Mouse (Mus musculus): ENCODE data around the gene B3gnt9. TPM values are rescaled to one million over a fixed set of nuclear protein-coding genes. Genes with fewer than 3 reads are reported as not detected.

Gene B3gnt9
- polyA plus RNA-seq, 1 experiment from 2014 or later, result 4.1 TPM

DNA sequence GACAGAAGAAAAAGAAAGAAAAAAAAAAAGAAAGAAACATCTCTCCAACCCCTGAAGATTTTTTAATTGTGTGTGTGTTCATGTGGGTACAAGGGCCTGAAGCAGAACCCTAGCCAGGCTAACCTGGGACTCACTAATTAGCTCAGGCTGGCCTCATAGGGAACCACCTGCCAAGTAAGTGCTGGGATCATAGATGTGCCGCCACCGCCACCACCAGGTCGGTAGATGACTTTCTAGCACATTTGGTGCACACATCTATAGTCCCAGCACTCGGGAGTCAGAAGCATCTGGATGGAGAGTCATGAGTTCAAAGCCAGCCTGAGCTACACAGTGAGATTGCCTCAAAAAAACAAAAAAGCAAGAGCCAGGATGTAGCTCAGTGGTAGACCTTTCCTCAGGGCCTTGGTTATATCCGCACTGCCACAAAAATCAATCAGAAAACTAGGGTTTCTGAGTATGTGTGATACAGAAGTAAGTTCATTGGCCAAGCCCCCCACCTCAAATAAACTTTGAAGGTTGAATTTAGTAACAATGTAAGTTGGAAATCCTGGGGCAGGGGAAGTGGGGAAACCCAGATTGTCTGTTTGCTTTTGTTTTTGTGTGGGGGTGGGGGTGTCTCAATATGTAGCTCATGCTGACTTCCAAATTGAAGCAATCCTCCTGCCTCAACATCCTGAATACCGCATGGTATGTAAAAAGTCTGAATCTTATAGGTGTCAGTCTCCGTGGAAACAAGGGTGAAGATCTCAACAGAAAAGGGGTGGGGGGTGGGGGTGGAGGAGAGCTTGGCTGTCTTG lies 2.6 kb upstream of the B3gnt9 start:
- H3K36me3 ChIP-seq (ENCODE audit: control insufficient read depth, insufficient read depth, low read length), result no peaks in the 10 kb centered on the region
- DNase-seq (ENCODE audit: low spot score), result no peak
- H3K9me3 ChIP-seq (replicated peaks; ENCODE audit: control insufficient read depth, low read length), result no peaks in the 10 kb centered on the region
- no peak overlapping the region for H3K9ac ChIP-seq (ENCODE audit: low read length)
- WGBS, result 68% methylated on average over 7 of the region's 7 CpGs
- no peak overlapping the region for H3K27ac ChIP-seq (ENCODE audit: low read depth, low read length)
- no peak overlapping the region for H3K4me3 ChIP-seq (ENCODE audit: low read depth, low read length)
- no peak overlapping the region for H3K4me2 ChIP-seq (ENCODE audit: low read length)
- peaks cover 48% of the 10 kb centered on the region for H3K27me3 ChIP-seq (replicated peaks; ENCODE audit: control insufficient read depth, insufficient read depth, low read length)
- peaks cover 10% of the 10 kb centered on the region; the same call in 1 of the 2 replicates for H3K4me1 ChIP-seq (ENCODE audit: control insufficient read depth, insufficient read depth, low read length)
- ATAC-seq, result no peak

- H3K4me3 ChIP-seq (ENCODE audit: low read depth, low read length), result peak overlapping the region; percentile 52
- peak overlapping the region; percentile 99 for H3K4me2 ChIP-seq (ENCODE audit: low read length)
- DNase-seq (ENCODE audit: low spot score) (peak; percentile 91), ATAC-seq (peak; percentile 86)
- peaks cover 25% of the 10 kb centered on the region for H3K27me3 ChIP-seq (replicated peaks; ENCODE audit: control insufficient read depth, insufficient read depth, low read length)
- no peaks in the 10 kb centered on the region for H3K9me3 ChIP-seq (replicated peaks; ENCODE audit: control insufficient read depth, low read length)
- H3K27ac ChIP-seq (ENCODE audit: low read depth, low read length), result no peak overlapping the region
- under 1% methylated on average over 73 of the region's 74 CpGs for WGBS
- peaks cover 30% of the 10 kb centered on the region for H3K36me3 ChIP-seq (ENCODE audit: control insufficient read depth, insufficient read depth, low read length)
- H3K4me1 ChIP-seq (ENCODE audit: control insufficient read depth, insufficient read depth, low read length), result peaks cover 8% of the 10 kb centered on the region; the same call in 1 of the 2 replicates
- peak overlapping the region; percentile 66 for H3K9ac ChIP-seq (ENCODE audit: low read length)
Measured at GRCm38 (mm10) chr8:105254152-105254965, 594 bp downstream of the B3gnt9 start.

DNA sequence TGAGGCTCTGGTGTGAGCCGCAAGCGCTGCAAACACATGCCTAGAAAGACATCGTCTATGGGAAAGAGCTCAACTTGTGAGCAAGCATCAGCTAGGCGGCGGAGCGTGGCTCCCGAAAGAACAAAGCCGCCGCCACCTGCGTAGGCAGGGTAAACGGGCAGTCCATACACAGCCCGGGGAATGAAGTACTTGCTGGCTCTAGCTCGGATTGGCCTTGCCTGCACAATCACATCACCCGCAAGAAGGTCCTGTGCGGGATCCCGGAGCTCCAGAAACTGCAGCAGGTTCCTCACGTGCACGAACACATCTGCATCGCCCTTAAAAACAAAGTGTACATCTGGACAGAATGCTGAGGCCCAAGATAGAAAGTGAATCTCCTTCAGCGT lies 1.2 kb downstream of the B3gnt9 start:
- peaks cover 5% of the 10 kb centered on the region; the same call in 1 of the 2 replicates for H3K4me1 ChIP-seq (ENCODE audit: control insufficient read depth, insufficient read depth, low read length)
- 35% methylated on average over 20 of the region's 20 CpGs for WGBS
- H3K27ac ChIP-seq (ENCODE audit: low read depth, low read length), result no peak overlapping the region
- peak overlapping the region; percentile 52 for H3K4me3 ChIP-seq (ENCODE audit: low read depth, low read length)
- peaks cover 19% of the 10 kb centered on the region for H3K27me3 ChIP-seq (replicated peaks; ENCODE audit: control insufficient read depth, insufficient read depth, low read length)
- no peak for DNase-seq (ENCODE audit: low spot score)
- peaks cover 36% of the 10 kb centered on the region for H3K36me3 ChIP-seq (ENCODE audit: control insufficient read depth, insufficient read depth, low read length)
- H3K9ac ChIP-seq (ENCODE audit: low read length), result peak overlapping the region; percentile 66; the same call in 1 of the 2 replicates
- peak overlapping the region; percentile 99 for H3K4me2 ChIP-seq (ENCODE audit: low read length)
- H3K9me3 ChIP-seq (replicated peaks; ENCODE audit: control insufficient read depth, low read length), result no peaks in the 10 kb centered on the region
- peak; percentile 51 for ATAC-seq

- Histone ChIP-seq H3K4me1 (ENCODE audit: control insufficient read depth, insufficient read depth, low read length) (peaks cover 5% of the 10 kb centered on the region; the same call in 1 of the 2 replicates), H3K36me3 (ENCODE audit: control insufficient read depth, insufficient read depth, low read length) (peaks cover 45% of the 10 kb centered on the region), H3K9ac (ENCODE audit: low read length) (no peak overlapping the region), H3K27me3 (replicated peaks; ENCODE audit: control insufficient read depth, insufficient read depth, low read length) (peaks cover 11% of the 10 kb centered on the region), H3K4me2 (ENCODE audit: low read length) (no peak overlapping the region), H3K9me3 (replicated peaks; ENCODE audit: control insufficient read depth, low read length) (no peaks in the 10 kb centered on the region), H3K27ac (ENCODE audit: low read depth, low read length) (no peak overlapping the region), H3K4me3 (ENCODE audit: low read depth, low read length) (no peak overlapping the region)
- DNase-seq (ENCODE audit: low spot score) (no peak), ATAC-seq (no peak)
- WGBS, result 90% methylated on average over 10 of the region's 10 CpGs
Measured at GRCm38 (mm10) chr8:105252680-105253537, 2.0 kb downstream of the B3gnt9 start.

GRCm38 (mm10) chr8:105251954-105252353 lies 3.0 kb downstream of the B3gnt9 start:
- H3K4me3 ChIP-seq (ENCODE audit: low read depth, low read length), result no peak overlapping the region
- DNase-seq (ENCODE audit: low spot score), result no peak
- H3K36me3 ChIP-seq (ENCODE audit: control insufficient read depth, insufficient read depth, low read length), result peaks cover 55% of the 10 kb centered on the region
- H3K4me1 ChIP-seq (ENCODE audit: control insufficient read depth, insufficient read depth, low read length), result peaks cover 5% of the 10 kb centered on the region; the same call in 1 of the 2 replicates
- no peak for ATAC-seq
- 93% methylated on average over 6 of the region's 6 CpGs for WGBS
- no peak overlapping the region for H3K9ac ChIP-seq (ENCODE audit: low read length)
- H3K4me2 ChIP-seq (ENCODE audit: low read length), result no peak overlapping the region
- H3K9me3 ChIP-seq (replicated peaks; ENCODE audit: control insufficient read depth, low read length), result no peaks in the 10 kb centered on the region
- peaks cover 3% of the 10 kb centered on the region for H3K27me3 ChIP-seq (replicated peaks; ENCODE audit: control insufficient read depth, insufficient read depth, low read length)
- no peak overlapping the region for H3K27ac ChIP-seq (ENCODE audit: low read depth, low read length)

- DNase-seq (ENCODE audit: low spot score) (no peak), ATAC-seq (no peak)
- Histone ChIP-seq H3K9me3 (replicated peaks; ENCODE audit: control insufficient read depth, low read length) (no peaks in the 10 kb centered on the region), H3K4me3 (ENCODE audit: low read depth, low read length) (no peak overlapping the region), H3K4me2 (ENCODE audit: low read length) (no peak overlapping the region), H3K9ac (ENCODE audit: low read length) (no peak overlapping the region), H3K27me3 (replicated peaks; ENCODE audit: control insufficient read depth, insufficient read depth, low read length) (no peaks in the 10 kb centered on the region), H3K4me1 (ENCODE audit: control insufficient read depth, insufficient read depth, low read length) (no peaks in the 10 kb centered on the region), H3K27ac (ENCODE audit: low read depth, low read length) (no peak overlapping the region), H3K36me3 (ENCODE audit: control insufficient read depth, insufficient read depth, low read length) (peaks cover 54% of the 10 kb centered on the region)
- WGBS, result 95% methylated on average over 7 of the region's 7 CpGs
Measured at GRCm38 (mm10) chr8:105241016-105241415, 13.9 kb downstream of the B3gnt9 start.

GRCm38 (mm10) chr8:105237442-105238142 lies 17.4 kb downstream of the B3gnt9 start:
- ATAC-seq (no peak), DNase-seq (ENCODE audit: low spot score) (no peak)
- Histone ChIP-seq H3K9me3 (replicated peaks; ENCODE audit: control insufficient read depth, low read length) (no peaks in the 10 kb centered on the region), H3K36me3 (ENCODE audit: control insufficient read depth, insufficient read depth, low read length) (peaks cover 57% of the 10 kb centered on the region), H3K27me3 (replicated peaks; ENCODE audit: control insufficient read depth, insufficient read depth, low read length) (no peaks in the 10 kb centered on the region), H3K4me3 (ENCODE audit: low read depth, low read length) (no peak overlapping the region), H3K4me1 (ENCODE audit: control insufficient read depth, insufficient read depth, low read length) (no peaks in the 10 kb centered on the region), H3K9ac (ENCODE audit: low read length) (no peak overlapping the region), H3K27ac (ENCODE audit: low read depth, low read length) (no peak overlapping the region), H3K4me2 (ENCODE audit: low read length) (no peak overlapping the region)
- 94% methylated on average over 14 of the region's 14 CpGs for WGBS

- 82% methylated on average over 1 of the region's 1 CpGs for WGBS
- peaks cover 38% of the 10 kb centered on the region for H3K36me3 ChIP-seq (ENCODE audit: control insufficient read depth, insufficient read depth, low read length)
Measured at GRCm38 (mm10) chr8:105235206-105235605, 19.7 kb downstream of the B3gnt9 start.

More at GRCm38 (mm10) chr8:105235206-105235605, 19.7 kb downstream of the B3gnt9 start:
- Histone ChIP-seq H3K27ac (ENCODE audit: low read depth, low read length) (no peak overlapping the region), H3K9me3 (replicated peaks; ENCODE audit: control insufficient read depth, low read length) (no peaks in the 10 kb centered on the region), H3K4me2 (ENCODE audit: low read length) (no peak overlapping the region), H3K4me3 (ENCODE audit: low read depth, low read length) (no peak overlapping the region), H3K4me1 (ENCODE audit: control insufficient read depth, insufficient read depth, low read length) (no peaks in the 10 kb centered on the region), H3K27me3 (replicated peaks; ENCODE audit: control insufficient read depth, insufficient read depth, low read length) (no peaks in the 10 kb centered on the region), H3K9ac (ENCODE audit: low read length) (no peak overlapping the region)
- ATAC-seq, result no peak
- no peak for DNase-seq (ENCODE audit: low spot score)

Measured in forebrain, embryonic 14.5 days (tissue).